Comparison of ENCODE assay signal across 8 mouse cellular contexts in genomic region chr8:84706610-84707266, GRCm38 (mm10). TPM values are rescaled to one million over a fixed set of nuclear protein-coding genes. Genes with fewer than 3 reads are reported as not detected.
DNase-seq lines count a peak whose midpoint lies in the region; ATAC-seq and TF ChIP-seq lines count a peak whose summit lies in the region.

No protein-coding gene starts in this region.

- H3K4me1 ChIP-seq in kidney, embryonic 15.5 days: peaks cover 72% of the 10 kb centered on the region
- peaks cover 5% of the 10 kb centered on the region; the same call in 1 of the 2 replicates for H3K4me1 ChIP-seq in cortical plate, adult 2 months (ENCODE audit: control insufficient read depth, insufficient read depth, low read length)
- H3K4me1 ChIP-seq in liver, embryonic 15.5 days (replicated peaks): peaks cover 70% of the 10 kb centered on the region
- peaks cover 76% of the 10 kb centered on the region for H3K4me1 ChIP-seq in neural tube, embryonic 13.5 days (replicated peaks)

- intact Hi-C loops in heart, postnatal 10 days (cut with DNase I): no loop called here

- H3K27ac ChIP-seq in kidney, embryonic 15.5 days: peak overlapping the region; percentile 60
- H3K27ac ChIP-seq in cortical plate, adult 2 months (ENCODE audit: insufficient read depth, low read length): peak overlapping the region; percentile 83
- peak overlapping the region; percentile 79 for H3K27ac ChIP-seq in liver, embryonic 15.5 days (replicated peaks)
- peak overlapping the region; percentile 95 for H3K27ac ChIP-seq in neural tube, embryonic 13.5 days (replicated peaks)

- DNase-seq in kidney, adult 9 months: no peak
- DNase-seq in heart, postnatal 10 days: peak; percentile 50 to 55
- no peak for DNase-seq in adipocyte (ENCODE audit: low spot score)
- DNase-seq in layer of hippocampus, adult 9-10 months (ENCODE audit: low spot score): no peak

- peak overlapping the region; percentile 52 for H3K4me2 ChIP-seq in kidney, embryonic 15.5 days
- peak overlapping the region; percentile 95 for H3K4me2 ChIP-seq in liver, embryonic 15.5 days
- H3K4me2 ChIP-seq in neural tube, embryonic 13.5 days: peak overlapping the region; percentile 53

- peaks cover 87% of the 10 kb centered on the region for H3K27me3 ChIP-seq in kidney, embryonic 15.5 days
- H3K27me3 ChIP-seq in liver, embryonic 15.5 days: peaks cover 36% of the 10 kb centered on the region
- peaks cover 65% of the 10 kb centered on the region for H3K27me3 ChIP-seq in neural tube, embryonic 13.5 days

- H3K9ac ChIP-seq in kidney, embryonic 15.5 days: peak overlapping the region; percentile 26; the same call in 1 of the 2 replicates
- H3K9ac ChIP-seq in liver, embryonic 15.5 days: peak overlapping the region; percentile 78
- peak overlapping the region; percentile 60 for H3K9ac ChIP-seq in neural tube, embryonic 13.5 days

- TF ChIP-seq POLR2A in cortical plate, adult 2 months (IDR thresholded peaks at IDR 0.05; ENCODE audit: extremely low read depth, insufficient read depth, low read length): no peak

- no peaks in the 10 kb centered on the region for H3K9me3 ChIP-seq in kidney, embryonic 15.5 days (replicated peaks)
- H3K9me3 ChIP-seq in liver, embryonic 15.5 days (replicated peaks): no peaks in the 10 kb centered on the region
- no peaks in the 10 kb centered on the region for H3K9me3 ChIP-seq in neural tube, embryonic 13.5 days

- no peaks in the 10 kb centered on the region for H3K36me3 ChIP-seq in kidney, embryonic 15.5 days
- peaks cover 20% of the 10 kb centered on the region for H3K36me3 ChIP-seq in liver, embryonic 15.5 days (replicated peaks)
- H3K36me3 ChIP-seq in neural tube, embryonic 13.5 days: no peaks in the 10 kb centered on the region

- no peak for TF ChIP-seq CTCF in cortical plate, adult 2 months (IDR thresholded peaks at IDR 0.05; ENCODE audit: extremely low read depth, insufficient read depth, low read length)

- H3K4me3 ChIP-seq in kidney, embryonic 15.5 days (replicated peaks): peak overlapping the region; percentile 32
- peak overlapping the region; percentile 14; the same call in 1 of the 2 replicates for H3K4me3 ChIP-seq in cortical plate, adult 2 months (ENCODE audit: insufficient read depth, low read length)
- H3K4me3 ChIP-seq in liver, embryonic 15.5 days (replicated peaks): peak overlapping the region; percentile 78
- H3K4me3 ChIP-seq in neural tube, embryonic 13.5 days: peak overlapping the region; percentile 27

- WGBS in kidney, embryonic 15.5 days: 5% methylated on average over 45 of the region's 45 CpGs
- WGBS in liver, embryonic 15.5 days (ENCODE audit: insufficient replicate concordance): 3% methylated on average over 45 of the region's 45 CpGs
- 4% methylated on average over 43 of the region's 45 CpGs for WGBS in neural tube, embryonic 13.5 days

- ATAC-seq in kidney, embryonic 15.5 days (replicated peaks; ENCODE audit: low FRiP score): no peak
- ATAC-seq in liver, embryonic 15.5 days (ENCODE audit: insufficient read depth): no peak
- ATAC-seq in neural tube, embryonic 13.5 days (ENCODE audit: low read depth): no peak

RNA-seq across cellular contexts. Expression of gene Lyl1, which starts 5.5 kb away (rescaled TPM):
- polyA plus RNA-seq in kidney, embryonic 15.5 days (2015; fragmentation: Nextera tagmentation; extraction: Ambion mirVana): 7.6 and 7.8 TPM in 2 replicates
- 3.3 and 3.4 TPM in 2 replicates for polyA plus RNA-seq in cortical plate, adult 2 months (2012; rRNA removed)
- total RNA-seq in heart, postnatal 10 days (2021): 1 to 10 TPM; 8.4 to 9.1 TPM
- polyA plus RNA-seq in liver, embryonic 15.5 days (2015; fragmentation: Nextera tagmentation; extraction: Ambion mirVana): 55.3 and 58.3 TPM in 2 replicates
- polyA plus RNA-seq in neural tube, embryonic 13.5 days (2015; fragmentation: Nextera tagmentation; extraction: Ambion mirVana): 2.8 and 3.6 TPM in 2 replicates

RNA-seq across cellular contexts. Expression of gene G430095P16Rik, which starts 16.1 kb away (rescaled TPM):
- 1.9 and 2.3 TPM in 2 replicates for polyA plus RNA-seq in kidney, embryonic 15.5 days (2015; fragmentation: Nextera tagmentation; extraction: Ambion mirVana)
- polyA plus RNA-seq in cortical plate, adult 2 months (2012; rRNA removed): 0.30 and 0.42 TPM in 2 replicates
- total RNA-seq in heart, postnatal 10 days (2021): under 1 TPM; 0.50 to 0.89 TPM
- 8.1 and 8.7 TPM in 2 replicates for polyA plus RNA-seq in liver, embryonic 15.5 days (2015; fragmentation: Nextera tagmentation; extraction: Ambion mirVana)
- 1.4 and 2.2 TPM in 2 replicates for polyA plus RNA-seq in neural tube, embryonic 13.5 days (2015; fragmentation: Nextera tagmentation; extraction: Ambion mirVana)

RNA-seq across cellular contexts. Expression of gene Nacc1, which starts 19.1 kb away (rescaled TPM):
- 23.9 and 25.6 TPM in 2 replicates for polyA plus RNA-seq in kidney, embryonic 15.5 days (2015; fragmentation: Nextera tagmentation; extraction: Ambion mirVana)
- 86.5 and 86.7 TPM in 2 replicates for polyA plus RNA-seq in cortical plate, adult 2 months (2012; rRNA removed)
- 10 to 100 TPM; 50.2 TPM for total RNA-seq in heart, postnatal 10 days (2021)
- 6.2 and 7.2 TPM in 2 replicates for polyA plus RNA-seq in liver, embryonic 15.5 days (2015; fragmentation: Nextera tagmentation; extraction: Ambion mirVana)
- polyA plus RNA-seq in neural tube, embryonic 13.5 days (2015; fragmentation: Nextera tagmentation; extraction: Ambion mirVana): 14.1 and 15.1 TPM in 2 replicates

RNA-seq across cellular contexts. Expression of gene Trmt1, which starts 20.6 kb away (rescaled TPM):
- 68.7 and 73.8 TPM in 2 replicates for polyA plus RNA-seq in kidney, embryonic 15.5 days (2015; fragmentation: Nextera tagmentation; extraction: Ambion mirVana)
- polyA plus RNA-seq in cortical plate, adult 2 months (2012; rRNA removed): 145 and 185 TPM in 2 replicates
- total RNA-seq in heart, postnatal 10 days (2021): 10 to 100 TPM; 40.3 to 40.6 TPM
- polyA plus RNA-seq in liver, embryonic 15.5 days (2015; fragmentation: Nextera tagmentation; extraction: Ambion mirVana): 27.9 and 36.1 TPM in 2 replicates
- polyA plus RNA-seq in neural tube, embryonic 13.5 days (2015; fragmentation: Nextera tagmentation; extraction: Ambion mirVana): 53.6 and 55.5 TPM in 2 replicates

RNA-seq across cellular contexts. Expression of gene Ier2, which starts 44.1 kb away (rescaled TPM):
- 73.4 and 80.3 TPM in 2 replicates for polyA plus RNA-seq in kidney, embryonic 15.5 days (2015; fragmentation: Nextera tagmentation; extraction: Ambion mirVana)
- polyA plus RNA-seq in cortical plate, adult 2 months (2012; rRNA removed): 9.6 and 13.4 TPM in 2 replicates
- 10 to 100 TPM; 30.8 to 31.4 TPM for total RNA-seq in heart, postnatal 10 days (2021)
- 22.8 and 23.1 TPM in 2 replicates for polyA plus RNA-seq in liver, embryonic 15.5 days (2015; fragmentation: Nextera tagmentation; extraction: Ambion mirVana)
- 32.5 and 37.7 TPM in 2 replicates for polyA plus RNA-seq in neural tube, embryonic 13.5 days (2015; fragmentation: Nextera tagmentation; extraction: Ambion mirVana)

Comparison
In these comparisons a context has a peak if more than half of its experiments do, and no peak if none do; other contexts are left out.
1. H3K4me3 ChIP-seq: peak in every context shown above with its lines; median percentile 78 in liver, embryonic 15.5 days; 32 in kidney, embryonic 15.5 days; 27 in neural tube, embryonic 13.5 days; 14 in cortical plate, adult 2 months.
2. H3K9ac ChIP-seq: peak in every context shown above with its lines; median percentile 78 in liver, embryonic 15.5 days; 60 in neural tube, embryonic 13.5 days; 26 in kidney, embryonic 15.5 days.
3. DNase-seq: peak in heart, postnatal 10 days (2 of 2); none in kidney, adult 9 months (single experiment), adipocyte (single experiment) and layer of hippocampus, adult 9-10 months (single experiment).
4. Peak in every context shown above with its lines, with median percentiles within 50 percentile points of each other: H3K27ac ChIP-seq and H3K4me2 ChIP-seq.